Mouse (Mus musculus) liver, postnatal 0 days (tissue): ENCODE results near the gene Meis2.

Source experiments
- CTCF ChIP-seq: sonication (generic); IDR thresholded peaks from 2 replicates; pipeline ENCODE4 v1.5.1; 2016; ENCODE audit warnings: antibody characterized with exemption, low read depth
- EP300 ChIP-seq: IDR thresholded peaks from 2 replicates; pipeline ENCODE4 v1.6.1; 2016; ENCODE audit warnings: antibody characterized with exemption, low read depth, mild to moderate bottlenecking

GRCm38 (mm10) chr2:116062251-116062651 is 3.4 kb downstream of the Meis2 start:
- TF ChIP-seq EP300 (no peak), CTCF (no peak)
